Mouse (Mus musculus) neural tube, embryonic 12.5 days (tissue): ENCODE results near the gene Sox4. TPM values are rescaled to one million over a fixed set of nuclear protein-coding genes. Genes with fewer than 3 reads are reported as not detected.
A peak's percentile ranks its signal among the peaks of the same experiment; 100 is the strongest.

Source experiments
- ATAC-seq: fragments of 200-750 bp; cut with Nextera tagmentation; 2 replicates; pipeline ENCODE4 v1.8.0; 2017; ENCODE audit warnings: low read depth, mild to moderate bottlenecking, moderate TSS enrichment, moderate library complexity; ENCODE audit not compliant: low FRiP score
- H3K27ac ChIP-seq: fragments of 300-500 bp; sonication (generic); 2 replicates; pipeline ENCODE4 v1.5.1; 2016
- H3K27me3 ChIP-seq: fragments of 300-500 bp; sonication (generic); replicated peaks from 2 replicates; pipeline ENCODE4 v1.6.1; 2016; ENCODE audit warnings: mild to moderate bottlenecking
- H3K36me3 ChIP-seq: fragments of 300-500 bp; sonication (generic); 2 replicates; pipeline ENCODE4 v1.6.1; 2016; ENCODE audit warnings: mild to moderate bottlenecking
- H3K4me1 ChIP-seq: fragments of 300-500 bp; sonication (generic); 2 replicates; pipeline ENCODE4 v1.6.1; 2016
- H3K4me2 ChIP-seq: fragments of 300-500 bp; sonication (generic); replicated peaks from 2 replicates; pipeline ENCODE4 v1.6.1; 2016; ENCODE audit warnings: mild to moderate bottlenecking
- H3K4me3 ChIP-seq: fragments of 300-500 bp; sonication (generic); 2 replicates; pipeline ENCODE4 v1.5.1; 2016
- H3K9ac ChIP-seq: fragments of 300-500 bp; sonication (generic); 2 replicates; pipeline ENCODE4 v1.6.1; 2016; ENCODE audit warnings: mild to moderate bottlenecking
- H3K9me3 ChIP-seq: fragments of 300-500 bp; sonication (generic); 2 replicates; pipeline ENCODE4 v1.6.1; 2016; ENCODE audit warnings: mild to moderate bottlenecking
- WGBS: fragments of 180-500 bp; shearing (Covaris S2); methylation state at CpG from one replicate; pipeline ENCODE4 v1.1.7; 2016; 5-methylcytosine and 5-hydroxymethylcytosine counted together
- polyA plus RNA-seq: library from polyadenylated mRNA; unstranded; fragments of >200 nt; fragmentation: Nextera tagmentation; extraction: Ambion mirVana; gene quantifications from 2 replicates; pipeline ENCODE4 v1.2.1, GENCODE M21; 2016

Gene Sox4
- polyA plus RNA-seq, 1 experiment from 2014 or later, result 255 TPM

DNA sequence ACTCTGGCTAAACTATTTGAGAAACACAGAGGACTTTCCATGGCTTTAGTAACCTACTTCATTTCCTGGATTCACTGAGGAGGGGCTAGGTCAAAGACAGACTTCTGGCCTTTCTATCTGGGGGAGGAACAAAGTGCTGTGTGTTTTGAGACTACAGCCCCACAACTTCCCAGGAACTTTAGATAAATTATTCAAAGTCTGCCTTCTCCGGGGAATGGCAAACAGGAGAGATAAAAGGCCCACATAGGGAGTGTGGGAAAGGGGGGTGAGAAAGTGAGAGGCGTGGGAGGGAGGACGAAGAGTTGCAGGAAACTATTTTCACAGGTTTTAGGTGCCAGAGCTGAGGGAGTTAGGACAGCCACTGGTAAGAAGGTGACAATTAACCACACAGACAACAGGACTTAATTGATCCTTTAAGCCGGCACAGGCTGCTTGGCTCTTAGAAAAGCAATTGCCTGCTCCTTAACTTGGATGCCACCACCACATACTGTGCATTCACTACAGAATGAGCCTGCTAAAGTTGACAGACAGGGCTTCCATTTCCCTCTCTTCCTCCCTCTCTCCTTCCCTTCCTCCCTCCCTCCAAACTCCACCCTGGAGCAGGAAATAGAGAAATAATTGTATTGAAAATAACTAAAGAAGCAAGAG, 11.4 kb downstream of the Sox4 start:
- H3K27me3 ChIP-seq, result no peaks in the 10 kb centered on the region
- peaks cover 14% of the 10 kb centered on the region; the same call in 1 of the 2 replicates for H3K4me1 ChIP-seq
- ATAC-seq, result 0 out of 2 replicates have a peak, but pooled peaks have one; percentile 17
- WGBS, result 4% methylated on average over 4 of the region's 4 CpGs
- H3K9me3 ChIP-seq, result no peaks in the 10 kb centered on the region
- H3K36me3 ChIP-seq, result no peaks in the 10 kb centered on the region; the same call in 1 of the 2 replicates
- H3K4me2 ChIP-seq, result no peak overlapping the region
- H3K9ac ChIP-seq, result no peak overlapping the region
- no peak overlapping the region for H3K27ac ChIP-seq
- H3K4me3 ChIP-seq, result no peak overlapping the region

DNA sequence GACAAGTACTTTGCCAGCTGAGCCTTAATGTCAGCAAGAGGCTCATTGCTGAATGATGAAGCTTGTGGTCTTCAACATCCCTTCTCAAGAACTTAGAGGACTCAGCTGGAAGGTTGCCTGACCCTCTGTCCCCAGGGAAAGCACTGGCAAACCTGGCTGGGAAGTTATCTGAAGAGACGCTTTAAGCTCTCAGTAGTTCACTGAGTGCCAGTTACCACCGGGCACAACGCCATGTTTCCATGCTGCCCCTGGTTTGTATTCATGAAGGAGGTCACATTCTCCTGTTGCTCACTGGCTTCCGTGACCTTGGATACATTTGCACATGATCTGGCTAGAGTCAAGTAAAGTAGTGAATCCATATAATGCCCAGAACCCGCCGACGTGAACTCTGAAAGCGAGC, 20.1 kb downstream of the Sox4 start:
- Histone ChIP-seq H3K27me3 (no peaks in the 10 kb centered on the region), H3K4me2 (no peak overlapping the region), H3K9ac (no peak overlapping the region), H3K27ac (no peak overlapping the region), H3K4me1 (no peaks in the 10 kb centered on the region), H3K4me3 (no peak overlapping the region), H3K36me3 (no peaks in the 10 kb centered on the region), H3K9me3 (no peaks in the 10 kb centered on the region)
- ATAC-seq, result no peak
- WGBS, result 94% methylated on average over 8 of the region's 8 CpGs

DNA sequence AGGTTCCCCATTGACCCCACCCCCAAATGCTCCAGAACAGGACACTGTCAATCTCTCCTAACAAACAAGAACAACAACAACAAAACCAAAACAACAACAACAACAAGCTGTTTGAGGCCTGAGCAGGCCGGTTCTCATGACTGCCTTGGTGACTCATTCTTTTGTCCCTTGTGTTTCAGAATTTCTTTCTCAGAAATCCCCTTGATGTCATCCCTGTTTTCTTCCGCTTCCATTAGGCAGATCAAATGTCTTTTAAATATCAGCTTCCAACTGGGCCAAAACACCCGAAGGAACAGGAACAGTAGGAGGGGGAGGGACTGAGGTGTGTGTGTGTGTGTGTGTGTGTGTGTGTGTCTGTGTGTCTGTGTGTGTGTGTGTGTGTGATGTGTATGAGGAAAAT, 21.7 kb downstream of the Sox4 start:
- WGBS, result 51% methylated on average over 3 of the region's 3 CpGs
- H3K9me3 ChIP-seq, result no peaks in the 10 kb centered on the region
- H3K4me2 ChIP-seq, result no peak overlapping the region
- H3K9ac ChIP-seq, result no peak overlapping the region
- H3K27ac ChIP-seq, result no peak overlapping the region
- H3K27me3 ChIP-seq, result no peaks in the 10 kb centered on the region
- H3K4me1 ChIP-seq, result no peaks in the 10 kb centered on the region
- no peaks in the 10 kb centered on the region for H3K36me3 ChIP-seq
- ATAC-seq, result no peak
- no peak overlapping the region for H3K4me3 ChIP-seq

DNA sequence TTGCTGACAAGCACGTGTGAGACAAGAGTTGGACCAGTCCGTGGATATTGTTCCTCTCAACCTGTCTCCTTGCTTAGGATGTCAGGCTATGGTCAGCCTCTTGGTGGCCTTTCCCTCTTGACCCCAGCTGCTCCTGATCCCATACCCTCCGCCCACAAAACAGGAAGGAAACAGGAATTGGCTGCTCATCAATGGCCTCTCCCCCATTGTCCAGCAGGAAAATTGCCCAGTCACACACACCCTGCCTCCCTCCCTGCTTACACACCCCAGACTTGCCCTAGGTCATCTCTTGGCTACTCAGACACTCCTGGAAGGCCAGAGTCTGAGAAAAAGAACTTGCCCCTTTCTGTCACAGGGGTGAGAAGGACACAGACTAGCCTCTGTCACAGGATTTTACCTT, 22.2 kb downstream of the Sox4 start:
- WGBS, result 79% methylated on average over 3 of the region's 3 CpGs
- Histone ChIP-seq H3K9me3 (no peaks in the 10 kb centered on the region), H3K36me3 (no peaks in the 10 kb centered on the region), H3K4me3 (no peak overlapping the region), H3K27ac (no peak overlapping the region), H3K27me3 (no peaks in the 10 kb centered on the region), H3K4me1 (no peaks in the 10 kb centered on the region), H3K4me2 (no peak overlapping the region), H3K9ac (no peak overlapping the region)
- ATAC-seq, result no peak

DNA sequence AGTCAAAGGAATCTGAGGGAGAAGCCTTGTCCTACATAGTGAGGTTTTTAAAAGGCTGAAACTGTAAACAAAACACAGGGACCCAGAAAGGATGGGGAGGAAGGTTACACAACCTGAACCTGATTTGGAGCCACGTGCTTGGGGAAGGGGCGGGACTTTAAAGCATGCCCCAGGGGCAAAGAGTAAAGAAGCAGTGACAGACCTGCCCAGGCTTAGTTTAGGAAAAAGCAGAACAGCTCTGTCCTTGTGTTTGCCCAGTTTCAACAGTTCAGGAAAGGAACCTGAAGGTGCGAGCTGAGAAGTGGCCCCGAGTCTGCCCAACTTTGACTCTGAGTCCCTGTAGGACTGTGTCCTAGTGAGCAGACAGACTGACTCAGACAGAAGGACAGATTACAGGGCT, 23.1 kb downstream of the Sox4 start:
- no peak for ATAC-seq
- no peak overlapping the region for H3K27ac ChIP-seq
- 71% methylated on average over 4 of the region's 4 CpGs for WGBS

DNA sequence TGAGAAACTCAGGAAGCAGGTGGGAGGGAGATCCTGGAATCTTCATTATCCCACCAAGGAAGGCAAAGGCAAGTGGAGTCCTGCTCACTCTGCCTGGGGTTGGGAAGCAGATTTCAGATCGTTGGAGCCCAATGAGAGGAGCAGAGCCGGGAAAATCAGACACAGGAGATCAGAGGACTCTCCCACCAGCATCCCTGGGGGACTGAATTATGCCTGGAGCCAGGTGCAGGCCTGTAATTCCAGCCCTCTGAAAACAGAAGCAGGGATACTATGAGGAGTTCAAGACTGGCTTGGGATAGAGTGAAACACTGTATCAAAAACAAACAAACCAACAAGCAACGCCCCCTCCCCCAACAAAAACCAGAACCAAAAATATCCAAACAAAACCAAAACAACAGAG, 23.6 kb downstream of the Sox4 start:
- Histone ChIP-seq H3K4me3 (no peak overlapping the region), H3K27me3 (no peaks in the 10 kb centered on the region), H3K4me1 (no peaks in the 10 kb centered on the region), H3K9ac (no peak overlapping the region), H3K9me3 (no peaks in the 10 kb centered on the region), H3K27ac (no peak overlapping the region), H3K4me2 (no peak overlapping the region), H3K36me3 (no peaks in the 10 kb centered on the region)
- no peak for ATAC-seq
- 38% methylated on average over 3 of the region's 3 CpGs for WGBS

More for the DNA sequence above, 23.1 kb downstream of the Sox4 start:
- Histone ChIP-seq H3K36me3 (no peaks in the 10 kb centered on the region), H3K9me3 (no peaks in the 10 kb centered on the region), H3K4me3 (no peak overlapping the region), H3K9ac (no peak overlapping the region), H3K4me2 (no peak overlapping the region), H3K4me1 (no peaks in the 10 kb centered on the region), H3K27me3 (no peaks in the 10 kb centered on the region)

DNA sequence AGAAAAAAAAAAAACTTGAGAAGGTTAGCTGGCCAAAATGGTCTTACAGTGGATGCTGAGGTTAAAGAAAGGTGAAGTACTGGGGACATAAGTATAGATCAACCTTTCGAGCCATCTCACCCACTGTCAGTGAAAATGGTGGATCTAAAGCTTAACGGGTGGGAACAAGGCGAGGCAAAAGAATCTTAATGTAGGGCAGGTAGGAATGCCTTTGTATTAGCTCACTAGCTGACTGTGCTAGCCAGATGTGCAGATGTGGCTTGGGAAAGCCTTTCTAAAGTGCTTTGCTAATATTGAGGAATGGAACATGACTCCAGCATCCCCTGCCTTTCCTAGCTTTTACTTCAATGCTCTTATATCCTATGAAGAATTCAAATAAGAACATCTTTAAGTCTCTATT, 30.4 kb downstream of the Sox4 start:
- H3K9me3 ChIP-seq, result no peaks in the 10 kb centered on the region
- H3K4me3 ChIP-seq, result no peak overlapping the region
- no peaks in the 10 kb centered on the region for H3K4me1 ChIP-seq
- H3K9ac ChIP-seq, result no peak overlapping the region
- no peak for ATAC-seq
- no peaks in the 10 kb centered on the region for H3K27me3 ChIP-seq
- WGBS, result 92% methylated on average over 3 of the region's 3 CpGs
- H3K36me3 ChIP-seq, result no peaks in the 10 kb centered on the region
- H3K27ac ChIP-seq, result no peak overlapping the region
- H3K4me2 ChIP-seq, result no peak overlapping the region

DNA sequence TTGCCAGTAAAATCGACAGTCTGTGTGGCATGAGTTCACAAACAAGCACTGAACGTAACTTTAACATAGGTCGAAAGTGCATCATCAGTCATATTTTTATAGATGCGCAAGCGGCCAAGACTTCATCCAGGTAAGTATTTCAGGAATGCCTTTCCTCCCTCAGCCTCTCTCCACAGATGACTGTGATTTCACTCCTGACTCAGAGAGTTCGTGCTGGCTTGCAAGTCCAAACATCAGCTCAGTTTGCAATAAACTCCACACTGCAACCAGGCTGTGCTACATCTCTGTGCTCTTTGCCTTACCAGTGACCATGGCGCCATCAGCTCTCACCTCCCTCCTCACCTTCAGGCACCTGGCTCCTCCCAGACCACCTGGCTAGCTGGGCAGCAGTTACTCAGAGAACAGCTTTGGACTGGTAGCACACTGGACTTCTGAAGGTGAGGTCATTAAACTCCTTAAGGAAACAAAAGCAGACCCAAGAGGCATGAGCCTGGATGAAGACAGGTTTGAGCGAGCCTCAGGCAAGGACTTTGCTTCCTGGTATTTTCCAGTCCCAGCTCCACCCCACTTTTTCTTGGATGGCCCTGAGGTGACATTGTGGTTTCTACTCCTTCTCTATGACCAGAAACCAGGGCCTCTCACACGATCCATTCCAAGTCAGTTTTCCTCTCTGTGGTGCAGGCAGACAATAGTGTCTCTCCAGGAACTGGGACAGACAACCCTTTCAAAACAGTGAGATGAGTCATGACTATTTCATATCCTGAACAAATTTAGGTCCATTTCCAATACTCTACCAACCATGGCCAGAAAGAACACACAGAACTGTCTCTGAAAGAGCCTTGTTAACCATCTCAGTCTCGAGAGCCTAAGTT, 35.9 kb downstream of the Sox4 start:
- no peak overlapping the region for H3K27ac ChIP-seq
- 88% methylated on average over 10 of the region's 10 CpGs for WGBS
- H3K9me3 ChIP-seq, result no peaks in the 10 kb centered on the region
- H3K4me1 ChIP-seq, result no peaks in the 10 kb centered on the region
- no peaks in the 10 kb centered on the region for H3K27me3 ChIP-seq
- no peaks in the 10 kb centered on the region for H3K36me3 ChIP-seq
- no peak overlapping the region for H3K9ac ChIP-seq
- H3K4me2 ChIP-seq, result no peak overlapping the region
- ATAC-seq, result no peak
- H3K4me3 ChIP-seq, result no peak overlapping the region

DNA sequence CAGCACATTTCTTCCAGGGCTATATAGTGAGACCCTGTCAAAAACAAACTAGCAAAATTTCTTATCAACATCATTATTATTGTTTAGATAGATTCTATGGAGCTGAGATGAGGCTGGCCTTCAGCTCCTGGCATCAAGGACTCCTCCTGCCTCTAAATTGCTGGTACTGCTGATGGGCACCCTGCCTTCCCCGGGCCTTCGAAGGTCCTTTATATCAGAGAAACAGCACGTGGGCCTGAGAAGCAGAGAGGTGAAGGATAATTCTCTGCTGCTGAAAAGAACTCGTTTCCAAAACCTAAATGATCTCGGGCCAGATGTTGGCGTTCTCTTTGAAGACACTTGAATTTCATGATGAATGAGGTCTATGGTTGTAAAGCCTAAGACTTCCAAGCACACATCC, 39.9 kb downstream of the Sox4 start:
- Histone ChIP-seq H3K4me3 (no peak overlapping the region), H3K27ac (no peak overlapping the region), H3K36me3 (no peaks in the 10 kb centered on the region), H3K9me3 (no peaks in the 10 kb centered on the region), H3K4me2 (no peak overlapping the region), H3K4me1 (no peaks in the 10 kb centered on the region), H3K9ac (no peak overlapping the region), H3K27me3 (no peaks in the 10 kb centered on the region)
- no peak for ATAC-seq
- 72% methylated on average over 6 of the region's 6 CpGs for WGBS

DNA sequence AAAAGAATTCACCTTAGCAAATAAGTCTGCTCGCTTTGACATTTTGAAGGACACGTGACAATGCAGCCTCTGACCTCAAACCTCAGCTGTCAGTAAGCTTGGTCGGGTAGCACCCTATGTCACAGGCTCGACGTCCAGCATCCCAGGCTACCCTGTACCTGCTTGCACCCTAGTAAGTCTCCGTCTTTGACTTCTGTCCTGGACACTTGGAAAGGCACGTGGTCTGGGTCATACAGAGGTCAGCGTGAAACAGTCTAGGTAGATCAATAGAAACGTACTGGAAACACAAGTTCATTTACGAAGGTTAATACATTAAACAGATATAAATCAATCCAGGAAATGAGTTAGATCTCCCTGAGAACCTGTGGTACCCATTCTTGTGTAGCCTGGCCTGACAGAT, 46.5 kb downstream of the Sox4 start:
- no peaks in the 10 kb centered on the region for H3K4me1 ChIP-seq
- H3K36me3 ChIP-seq, result no peaks in the 10 kb centered on the region
- no peak for ATAC-seq
- no peak overlapping the region for H3K27ac ChIP-seq
- no peak overlapping the region for H3K4me2 ChIP-seq
- no peaks in the 10 kb centered on the region for H3K27me3 ChIP-seq
- no peak overlapping the region for H3K4me3 ChIP-seq
- 84% methylated on average over 10 of the region's 10 CpGs for WGBS
- H3K9me3 ChIP-seq, result no peaks in the 10 kb centered on the region
- no peak overlapping the region for H3K9ac ChIP-seq
